Mouse (Mus musculus): ENCODE results near the gene Rara. TPM values are rescaled to one million over a fixed set of nuclear protein-coding genes. Genes with fewer than 3 reads are reported as not detected.

Rara gene
- total and polyA plus RNA-seq, 3 experiments: 12.1 to 13.7 TPM; not detected in 1

- Histone ChIP-seq H3K79me2 (ENCODE audit: control insufficient read depth, insufficient read depth, low read length, poor library complexity) (no peaks in the 10 kb centered on the region), H3K27ac (ENCODE audit: control insufficient read depth, low read depth, low read length) (no peak overlapping the region), H3K9ac (ENCODE audit: control insufficient read depth, low read depth, low read length, poor library complexity, severe bottlenecking) (no peak overlapping the region), H3K4me3 (ENCODE audit: control insufficient read depth in 1 of 2, insufficient read depth in 1 of 2, low read depth in 2 of 2, low read length in 2 of 2) (no peak overlapping the region), H3K9me3 (replicated peaks; ENCODE audit: insufficient read depth, low read length) (no peaks in the 10 kb centered on the region), H3K4me1 (ENCODE audit: control insufficient read depth in 1 of 2, insufficient read depth in 2 of 2, low read length in 2 of 2) (peaks cover 0 to 5% of the 10 kb centered on the region in 2 experiments; a peak in 2 of 4 replicates), H3K27me3 (ENCODE audit: control insufficient read depth in 1 of 2, insufficient read depth in 2 of 2, low read length in 2 of 2) (no peaks in the 10 kb centered on the region), H3K36me3 (ENCODE audit: control insufficient read depth in 1 of 2, insufficient read depth in 2 of 2, low read length in 2 of 2) (peaks cover 0 to 30% of the 10 kb centered on the region in 2 experiments; a peak in 2 of 4 replicates)
- no peak for TF ChIP-seq SMC3 (IDR thresholded peaks at IDR 0.05; ENCODE audit: low read depth, low read length)
- TF ChIP-seq POLR2A (IDR thresholded peaks at IDR 0.05; ENCODE audit: control insufficient read depth in 1 of 2, insufficient read depth in 1 of 2, low read depth in 1 of 2, low read length in 2 of 2, poor library complexity in 1 of 2): no peak
- TF ChIP-seq E2F4 (IDR thresholded peaks at IDR 0.05; ENCODE audit: borderline replicate concordance, low read depth, low read length): no peak
- no peak for TF ChIP-seq NRF1 (IDR thresholded peaks at IDR 0.05; ENCODE audit: insufficient read depth, low read depth, low read length, poor library complexity, severe bottlenecking)
- no peak for TF ChIP-seq ETS1 (IDR thresholded peaks at IDR 0.05; ENCODE audit: low read depth, low read length)
- no peak for TF ChIP-seq MYC (IDR thresholded peaks at IDR 0.05; ENCODE audit: low read depth, low read length)
- no peak for TF ChIP-seq POLR2AphosphoS2 (IDR thresholded peaks at IDR 0.05; ENCODE audit: low read length)
- TF ChIP-seq MAFK (IDR thresholded peaks at IDR 0.05; ENCODE audit: borderline replicate concordance, low read depth, low read length): no peak
- TF ChIP-seq ELF1 (IDR thresholded peaks at IDR 0.05; ENCODE audit: low read depth, low read length): no peak
- TF ChIP-seq NELFE (IDR thresholded peaks at IDR 0.05; ENCODE audit: low read depth, low read length): no peak
- TF ChIP-seq CHD2 (IDR thresholded peaks at IDR 0.05; ENCODE audit: low read length): no peak
- TF ChIP-seq SIN3A (IDR thresholded peaks at IDR 0.05; ENCODE audit: low read length): no peak
- no peak for TF ChIP-seq MYB (IDR thresholded peaks at IDR 0.05; ENCODE audit: low read depth, low read length)
- no peak for TF ChIP-seq GATA1 (IDR thresholded peaks at IDR 0.05; ENCODE audit: low read depth, low read length)
- no peak for TF ChIP-seq TAL1 (IDR thresholded peaks at IDR 0.05; ENCODE audit: low read length)
- TF ChIP-seq MXI1 (IDR thresholded peaks at IDR 0.05; ENCODE audit: low read depth, low read length): no peak
- no peak for TF ChIP-seq ZNF384 (IDR thresholded peaks at IDR 0.05; ENCODE audit: low read depth, low read length)
- no peak for TF ChIP-seq USF2 (IDR thresholded peaks at IDR 0.05; ENCODE audit: borderline replicate concordance in 1 of 2, insufficient read depth in 1 of 2, low read depth in 1 of 2, low read length in 2 of 2)
- DNase-seq (ENCODE audit: low read depth, low spot score): no peak
These were observed 38.5 kb upstream of the Rara start for GRCm38 (mm10) chr11:98889077-98889476.

- no peak for DNase-seq (ENCODE audit: low read depth, low spot score)
- H3K36me3 ChIP-seq (ENCODE audit: control insufficient read depth in 1 of 2, insufficient read depth in 2 of 2, low read length in 2 of 2): peaks cover 0 to 31% of the 10 kb centered on the region in 2 experiments; a peak in 2 of 4 replicates
- TF ChIP-seq EP300 (IDR thresholded peaks at IDR 0.05; ENCODE audit: low read depth in 1 of 2, low read length in 2 of 2): peak in 1 of 2 experiments; percentile 64; a peak in 1 of 4 replicates
- TF ChIP-seq MAX (IDR thresholded peaks at IDR 0.05; ENCODE audit: low read length): peak; percentile 20; the same call in 1 of the 2 replicates
- TF ChIP-seq MXI1 (IDR thresholded peaks at IDR 0.05; ENCODE audit: low read depth, low read length): peak; percentile 32; the same call in 1 of the 2 replicates
- no peak for TF ChIP-seq ETS1 (IDR thresholded peaks at IDR 0.05; ENCODE audit: low read depth, low read length)
- TF ChIP-seq MYB (IDR thresholded peaks at IDR 0.05; ENCODE audit: low read depth, low read length): peak; percentile 56; the same call in 1 of the 2 replicates
- H3K79me2 ChIP-seq (ENCODE audit: control insufficient read depth, insufficient read depth, low read length, poor library complexity): no peaks in the 10 kb centered on the region
- no peaks in the 10 kb centered on the region for H3K27me3 ChIP-seq (ENCODE audit: control insufficient read depth in 1 of 2, insufficient read depth in 2 of 2, low read length in 2 of 2)
- no peak overlapping the region for H3K9ac ChIP-seq (ENCODE audit: control insufficient read depth, low read depth, low read length, poor library complexity, severe bottlenecking)
- H3K27ac ChIP-seq (ENCODE audit: control insufficient read depth, low read depth, low read length): no peak overlapping the region
- H3K4me1 ChIP-seq (ENCODE audit: control insufficient read depth in 1 of 2, insufficient read depth in 2 of 2, low read length in 2 of 2): peaks cover 0 to 5% of the 10 kb centered on the region in 2 experiments; a peak in 2 of 4 replicates
- H3K4me3 ChIP-seq (ENCODE audit: control insufficient read depth in 1 of 2, insufficient read depth in 1 of 2, low read depth in 2 of 2, low read length in 2 of 2): no peak overlapping the region
- H3K9me3 ChIP-seq (replicated peaks; ENCODE audit: insufficient read depth, low read length): no peaks in the 10 kb centered on the region
These were observed 37.6 kb upstream of the Rara start for GRCm38 (mm10) chr11:98889977-98890376.
